Mouse (Mus musculus) colon, adult 2 months (tissue): Measurements from ENCODE around the gene Slc4a1ap. TPM values are rescaled to one million over a fixed set of nuclear protein-coding genes. Genes with fewer than 3 reads are reported as not detected.

ENCODE experiments used
- polyA plus RNA-seq: library from polyadenylated mRNA; depleted of rRNA; stranded (reverse); fragments of >200 nt; gene quantifications from 2 replicates; pipeline ENCODE4 v1.2.3, GENCODE M21; 2012; rRNA removed

The Slc4a1ap gene
- 10.6 and 11.7 TPM in 2 replicates for polyA plus RNA-seq

DNA sequence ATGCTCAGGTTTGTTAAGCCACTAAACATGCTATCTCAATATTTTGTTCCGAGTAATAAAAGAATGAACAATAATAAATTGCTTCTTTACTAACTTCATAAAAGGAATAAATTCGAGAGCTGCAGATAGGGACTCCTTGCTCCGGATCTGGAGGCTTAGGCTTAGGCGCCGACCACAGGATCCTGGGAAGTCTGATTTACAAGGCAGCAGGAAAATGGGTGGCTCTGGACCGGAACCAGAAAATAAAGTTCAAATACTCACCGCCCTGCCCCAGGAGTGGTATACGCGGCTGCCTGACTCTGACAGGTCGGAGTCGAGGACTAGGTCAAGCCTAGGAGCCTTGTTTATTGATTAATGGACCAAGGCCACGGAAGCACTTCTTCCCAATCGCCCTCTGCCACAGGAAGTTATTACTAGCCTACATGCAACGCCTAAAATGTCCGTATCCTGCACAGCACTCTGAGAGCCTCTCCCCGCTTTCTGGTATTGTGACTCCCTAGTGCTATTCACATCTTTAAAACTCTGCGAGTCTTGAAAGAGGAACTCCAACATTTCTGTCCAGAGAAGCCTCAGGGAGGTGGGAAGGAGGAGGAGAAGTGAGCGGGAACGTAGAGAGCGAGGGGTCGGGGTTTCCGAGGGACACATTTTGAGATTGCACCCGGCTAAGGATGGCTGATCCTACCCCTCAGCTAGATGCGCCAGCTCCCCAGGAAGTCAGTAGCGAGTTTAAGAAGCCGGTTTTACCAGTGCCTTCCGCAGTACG lies at the start of gene Slc4a1ap:
Gene Slc4a1ap (plus strand): TSS at position 642 of the 763 bp plus-strand sequence.

DNA sequence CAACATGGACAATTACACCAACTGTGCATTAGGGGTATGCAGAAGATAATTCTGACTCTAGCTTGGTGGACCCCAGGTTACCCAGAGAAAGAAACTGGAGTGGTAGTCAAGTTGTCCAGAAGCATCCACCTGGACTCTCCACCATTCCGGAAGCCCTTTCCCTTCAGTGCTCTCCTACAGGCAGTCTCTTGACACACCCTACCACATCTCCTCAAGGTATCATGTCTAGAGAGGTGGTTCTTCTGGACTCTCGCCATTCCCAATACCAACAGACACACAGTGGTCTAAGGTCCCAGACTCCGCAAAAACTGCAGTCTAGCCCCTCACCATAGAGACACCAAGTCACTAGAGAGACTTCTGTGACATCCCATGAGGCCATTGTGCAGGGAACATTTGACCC lies 41.4 kb upstream of the Slc4a1ap start, which contains the start of gene 4930548H24Rik:
Gene 4930548H24Rik (plus strand): TSS at position 301 of the 400 bp plus-strand sequence.

DNA sequence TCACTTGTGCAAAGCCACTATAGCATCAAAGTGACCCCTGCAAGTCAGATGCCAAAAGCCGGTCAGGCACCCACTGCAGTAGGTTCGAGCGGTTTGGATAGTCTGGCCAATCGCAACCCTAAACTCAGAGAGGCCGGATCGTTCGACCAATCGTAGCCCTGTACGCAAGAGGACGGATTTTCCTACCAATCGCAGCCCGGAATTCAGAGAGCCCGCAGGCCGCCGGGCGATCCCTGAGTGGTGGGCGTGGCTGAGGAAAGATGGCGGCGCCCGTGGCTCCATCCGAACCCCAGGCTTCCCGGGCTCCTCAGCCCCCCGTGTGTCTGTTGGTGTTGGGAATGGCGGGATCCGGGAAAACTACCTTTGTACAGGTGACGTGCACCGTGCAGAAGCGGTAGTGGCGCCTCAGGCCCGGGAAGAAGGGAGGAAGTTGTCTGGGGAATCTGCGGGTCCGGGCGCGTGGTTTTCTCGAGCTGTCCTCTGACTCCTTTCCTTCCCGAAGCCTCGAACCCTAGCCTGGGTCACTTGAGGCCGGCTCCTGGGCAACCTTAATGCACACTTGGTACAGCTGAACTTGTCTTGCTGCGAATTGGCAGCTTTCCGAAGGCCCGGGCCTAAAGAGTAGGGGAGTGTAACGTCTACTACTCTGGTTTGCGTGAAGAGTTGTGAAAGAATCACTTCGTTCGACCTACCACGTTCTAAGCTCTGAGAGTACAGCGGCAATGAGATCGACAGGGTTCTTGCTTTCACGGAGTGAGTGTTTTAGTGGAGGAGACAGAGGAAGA lies 32.1 kb upstream of the Slc4a1ap start, which contains the start of gene Gpn1:
Gene Gpn1 (plus strand): TSS at position 229 of the 785 bp plus-strand sequence.

DNA sequence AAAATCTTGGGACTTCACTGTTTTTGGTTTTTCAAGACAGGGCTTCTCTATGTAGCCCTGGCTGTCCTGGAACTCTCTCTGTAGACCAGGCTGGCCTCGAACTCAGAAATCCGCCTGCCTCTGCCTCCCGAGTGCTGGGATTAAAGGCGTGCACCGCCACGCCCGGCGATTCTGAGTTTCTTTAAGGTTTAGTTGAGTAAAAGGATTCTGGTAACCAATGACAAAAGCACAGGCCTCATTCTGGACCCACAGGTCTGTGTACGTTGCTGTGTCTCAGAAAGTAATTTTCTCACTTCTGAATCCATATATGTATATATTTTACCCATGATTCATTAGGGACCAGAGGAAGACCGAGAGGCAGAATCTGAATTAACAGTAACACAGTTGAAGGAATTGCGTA lies 912 bp downstream of the Slc4a1ap start, which contains the start of gene Supt7l:
Gene Supt7l (minus strand): TSS at position 101 of the 400 bp plus-strand sequence.

DNA sequence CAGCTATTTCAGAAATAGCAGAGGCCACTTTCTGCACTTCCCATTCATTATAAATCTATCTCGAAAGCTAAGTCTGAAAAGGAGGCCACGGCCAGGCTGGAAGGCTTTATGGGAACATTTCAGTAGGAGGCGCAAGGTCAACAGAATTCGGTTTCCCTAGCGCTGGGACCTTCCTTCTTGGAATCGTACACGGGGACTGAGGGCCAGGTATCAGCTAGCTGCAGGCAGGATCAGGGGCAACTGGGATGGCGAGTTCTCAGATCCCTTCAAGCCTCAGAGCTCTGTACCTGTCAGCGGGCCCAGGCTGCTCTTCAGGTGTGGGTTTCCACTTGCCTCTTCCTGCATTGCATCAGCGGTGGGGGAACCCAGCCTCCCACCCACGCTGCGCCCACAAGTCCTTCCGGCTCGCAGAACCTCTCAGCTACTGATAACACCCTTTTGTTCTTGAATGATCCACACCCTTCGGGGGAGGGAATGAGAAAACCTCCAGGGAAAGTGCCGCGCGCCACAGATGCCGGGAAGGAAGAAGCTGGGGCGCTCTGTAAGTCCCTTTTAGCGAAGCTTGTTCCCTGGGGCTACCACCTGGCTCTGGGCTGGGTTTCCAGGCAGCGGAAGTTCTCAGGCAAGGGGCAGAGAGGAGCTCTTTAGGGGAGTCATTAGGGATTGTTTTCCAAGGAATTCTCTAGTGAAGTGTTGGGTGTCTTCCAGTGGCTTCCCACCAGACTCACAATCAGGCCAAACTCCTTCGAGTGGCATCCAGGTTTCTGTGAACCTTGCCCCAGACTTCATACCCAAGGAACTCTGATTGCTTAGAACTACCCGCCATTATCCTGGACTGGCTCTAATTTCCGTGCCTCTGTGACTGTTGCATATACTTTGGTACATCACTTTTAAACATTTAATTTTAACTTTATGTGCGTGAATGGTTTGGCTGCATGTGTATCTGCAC lies 70.0 kb downstream of the Slc4a1ap start, which contains the start of gene Mrpl33:
Gene Mrpl33 (plus strand): TSS at position 455 of the 949 bp plus-strand sequence.

Other genes starting within 250 kb of the Slc4a1ap start
- gene Ift172, start 235.9 kb upstream of the Slc4a1ap start, polyA plus RNA-seq: 24.2 and 26.7 TPM in 2 replicates
- 6.8 and 8.5 TPM in 2 replicates for gene Fndc4, start 230.9 kb upstream of the Slc4a1ap start, polyA plus RNA-seq
- not detected in 2 replicates for gene Gckr, start 229.6 kb upstream of the Slc4a1ap start, polyA plus RNA-seq
- gene Zfp512, start 74.6 kb upstream of the Slc4a1ap start, polyA plus RNA-seq: 5.9 and 6.5 TPM in 2 replicates
- gene 4930548H24Rik, start 41.3 kb upstream of the Slc4a1ap start, polyA plus RNA-seq: not detected in 2 replicates
- gene Gpn1, start 32.3 kb upstream of the Slc4a1ap start, polyA plus RNA-seq: 11.7 and 12.8 TPM in 2 replicates
- gene Supt7l, start 812 bp downstream of the Slc4a1ap start, polyA plus RNA-seq: 9.1 and 11.3 TPM in 2 replicates
- 9.5 and 14.5 TPM in 2 replicates for gene Mrpl33, start 69.9 kb downstream of the Slc4a1ap start, polyA plus RNA-seq
- gene Rbks, start 170.6 kb downstream of the Slc4a1ap start, polyA plus RNA-seq: 7.1 and 7.2 TPM in 2 replicates
- gene Babam2, start 170.7 kb downstream of the Slc4a1ap start, polyA plus RNA-seq: 16.7 and 21.3 TPM in 2 replicates